Mouse (Mus musculus): ENCODE data around the gene Nkiras1. TPM values are rescaled to one million over a fixed set of nuclear protein-coding genes. Genes with fewer than 3 reads are reported as not detected.
"Not testable (repeated sequence)": the region's sequence is repeated elsewhere in the genome, so short reads cannot be mapped to it uniquely, and the experiment has no call there.

Nkiras1 gene
- total RNA-seq (2014; fragmentation: Nextera tagmentation) = 10.7 and 27.7 TPM in 2 replicates
- total RNA-seq (2017) = 4.9 and 8.4 TPM in 2 replicates

GRCm38 (mm10) chr14:18270529-18271441 lies at the start of gene Nkiras1, which contains the start of gene Rpl15:
Nkiras1 (plus strand) TSS chr14:18271136.
Rpl15 (minus strand) TSS chr14:18271391.
- peak; percentile 92 for ATAC-seq (replicated peaks; ENCODE audit: poor library complexity, severe bottlenecking)

- ATAC-seq (replicated peaks; ENCODE audit: poor library complexity, severe bottlenecking) = no peak
Observed at GRCm38 (mm10) chr14:18221977-18222376, 49.0 kb upstream of the Nkiras1 start.

GRCm38 (mm10) chr14:18225431-18225830 lies 45.5 kb upstream of the Nkiras1 start:
- ATAC-seq (replicated peaks; ENCODE audit: poor library complexity, severe bottlenecking) = not testable (repeated sequence)

GRCm38 (mm10) chr14:18226181-18226580 lies 44.8 kb upstream of the Nkiras1 start:
- not testable (repeated sequence) for ATAC-seq (replicated peaks; ENCODE audit: poor library complexity, severe bottlenecking)

- not testable (repeated sequence) for ATAC-seq (replicated peaks; ENCODE audit: poor library complexity, severe bottlenecking)
Observed at GRCm38 (mm10) chr14:18229751-18230150, 41.2 kb upstream of the Nkiras1 start.

- ATAC-seq (replicated peaks; ENCODE audit: poor library complexity, severe bottlenecking) = not testable (repeated sequence)
Observed at GRCm38 (mm10) chr14:18231866-18232265, 39.1 kb upstream of the Nkiras1 start.

- ATAC-seq (replicated peaks; ENCODE audit: poor library complexity, severe bottlenecking) = no peak
Observed at GRCm38 (mm10) chr14:18233076-18233475, 37.9 kb upstream of the Nkiras1 start.

- ATAC-seq (replicated peaks; ENCODE audit: poor library complexity, severe bottlenecking) = peak; percentile 23
Observed at GRCm38 (mm10) chr14:18233981-18234960, 36.7 kb upstream of the Nkiras1 start.

GRCm38 (mm10) chr14:18236496-18237235 lies 34.3 kb upstream of the Nkiras1 start:
- not testable (repeated sequence) for ATAC-seq (replicated peaks; ENCODE audit: poor library complexity, severe bottlenecking)

GRCm38 (mm10) chr14:18237381-18237780 lies 33.6 kb upstream of the Nkiras1 start:
- no peak for ATAC-seq (replicated peaks; ENCODE audit: poor library complexity, severe bottlenecking)

GRCm38 (mm10) chr14:18238131-18238749 lies 32.7 kb upstream of the Nkiras1 start:
- ATAC-seq (replicated peaks; ENCODE audit: poor library complexity, severe bottlenecking) = peak; percentile 66

GRCm38 (mm10) chr14:18238750-18239731 lies 31.9 kb upstream of the Nkiras1 start, which contains the start of gene Nr1d2:
Nr1d2 (minus strand) TSS chr14:18239127.
- ATAC-seq (replicated peaks; ENCODE audit: poor library complexity, severe bottlenecking) = peak; percentile 72

- no peak for ATAC-seq (replicated peaks; ENCODE audit: poor library complexity, severe bottlenecking)
Observed at GRCm38 (mm10) chr14:18240132-18240531, 30.8 kb upstream of the Nkiras1 start.

GRCm38 (mm10) chr14:18241786-18242185 lies 29.1 kb upstream of the Nkiras1 start:
- ATAC-seq (replicated peaks; ENCODE audit: poor library complexity, severe bottlenecking) = no peak

- no peak for ATAC-seq (replicated peaks; ENCODE audit: poor library complexity, severe bottlenecking)
Observed at GRCm38 (mm10) chr14:18242638-18243130, 28.3 kb upstream of the Nkiras1 start.

- no peak for ATAC-seq (replicated peaks; ENCODE audit: poor library complexity, severe bottlenecking)
Observed at GRCm38 (mm10) chr14:18261203-18261602, 9.7 kb upstream of the Nkiras1 start.

GRCm38 (mm10) chr14:18263427-18263826 lies 7.5 kb upstream of the Nkiras1 start:
- no peak for ATAC-seq (replicated peaks; ENCODE audit: poor library complexity, severe bottlenecking)
